Mouse (Mus musculus) liver, adult 2 months (tissue): ENCODE data around the gene 9130409I23Rik. TPM values are rescaled to one million over a fixed set of nuclear protein-coding genes. Genes with fewer than 3 reads are reported as not detected.

Experiments
- DNase-seq: peaks from one replicate; pipeline ENCODE4 v3.0.0-alpha.2; 2011; ENCODE audit warnings: low read depth, low spot score; ENCODE audit errors: extremely low read depth
- H3K27ac ChIP-seq: fragments of 200-500 bp; replicated peaks from 2 replicates; pipeline ENCODE4 v1.5.1; 2012; ENCODE audit warnings: low read depth, mild to moderate bottlenecking, control low read depth, inconsistent platforms, low read length; ENCODE audit not compliant: insufficient read depth
- H3K27me3 ChIP-seq: fragments of 200-500 bp; 2 replicates; pipeline ENCODE4 v1.6.1; 2012; ENCODE audit warnings: mild to moderate bottlenecking, moderate library complexity, low read length, inconsistent platforms; ENCODE audit not compliant: control insufficient read depth, insufficient read depth
- H3K36me3 ChIP-seq: fragments of 200-500 bp; 2 replicates; pipeline ENCODE4 v1.6.1; 2012; ENCODE audit warnings: low read length, inconsistent platforms; ENCODE audit not compliant: control insufficient read depth, insufficient read depth
- H3K4me1 ChIP-seq: fragments of 200-500 bp; 2 replicates; pipeline ENCODE4 v1.6.1; 2011; ENCODE audit warnings: low read length; ENCODE audit not compliant: control insufficient read depth, insufficient read depth
- H3K4me3 ChIP-seq: fragments of 200-500 bp; 2 replicates; pipeline ENCODE4 v1.5.1; 2011; ENCODE audit warnings: low read depth, mild to moderate bottlenecking, control low read depth, low read length, moderate library complexity; ENCODE audit not compliant: insufficient read depth
- H3K79me2 ChIP-seq: fragments of 200-500 bp; 2 replicates; pipeline ENCODE4 v1.6.1; 2012; ENCODE audit warnings: inconsistent platforms, mild to moderate bottlenecking, low read length, moderate library complexity; ENCODE audit not compliant: control insufficient read depth, insufficient read depth
- H3K9ac ChIP-seq: fragments of 200-500 bp; 2 replicates; pipeline ENCODE4 v1.6.1; 2012; ENCODE audit warnings: low read depth, mild to moderate bottlenecking, control low read depth, inconsistent platforms, low read length
- POLR2A ChIP-seq: fragments of 200-500 bp; IDR thresholded peaks from 2 replicates; pipeline ENCODE4 v1.6.1; 2011; ENCODE audit warnings: low read length, control low read depth; ENCODE audit not compliant: insufficient read depth; ENCODE audit errors: extremely low read depth
- WGBS: fragments of 180-500 bp; shearing (Covaris S2); methylation state at CpG from one replicate; pipeline ENCODE4 v1.1.7; 2018; 5-methylcytosine and 5-hydroxymethylcytosine counted together
- polyA plus RNA-seq: library from polyadenylated mRNA; depleted of rRNA; stranded (reverse); fragments of >200 nt; gene quantifications from 2 replicates; pipeline ENCODE4 v1.2.3, GENCODE M21; 2012; rRNA removed
- total RNA-seq: library from RNA; depleted of rRNA; stranded (reverse); fragments of >200 nt; gene quantifications from 2 replicates; pipeline ENCODE4 v1.2.3, GENCODE M21; 2014; rRNA removed

The 9130409I23Rik gene
- total and polyA plus RNA-seq, 2 experiments: 4.2 to 11.2 TPM

- DNase-seq: no peak
- no peak overlapping the region for H3K9ac ChIP-seq
- H3K4me3 ChIP-seq: no peak overlapping the region
- peaks cover 9% of the 10 kb centered on the region for H3K36me3 ChIP-seq
- H3K79me2 ChIP-seq: no peaks in the 10 kb centered on the region
- WGBS: 77% methylated on average over 12 of the region's 12 CpGs
- H3K4me1 ChIP-seq: no peaks in the 10 kb centered on the region
- H3K27me3 ChIP-seq: no peaks in the 10 kb centered on the region
- no peak for TF ChIP-seq POLR2A
- no peak overlapping the region for H3K27ac ChIP-seq
Observed at GRCm38 (mm10) chr1:181090048-181090447, 39.0 kb downstream of the 9130409I23Rik start.

Other genes starting within 250 kb of the 9130409I23Rik start
- gene H3f3a, start 237.3 kb upstream of the 9130409I23Rik start, total RNA-seq: 264 and 310 TPM in 2 replicates
- 147 and 153 TPM in 2 replicates for gene H3f3a, start 237.3 kb upstream of the 9130409I23Rik start, polyA plus RNA-seq
- gene Sde2, start 200.1 kb upstream of the 9130409I23Rik start, total RNA-seq: 5.8 and 6.4 TPM in 2 replicates
- gene Sde2, start 200.1 kb upstream of the 9130409I23Rik start, polyA plus RNA-seq: 3.8 and 5.0 TPM in 2 replicates
- gene Lefty2, start 158.1 kb upstream of the 9130409I23Rik start, total RNA-seq: not detected in 2 replicates
- gene Lefty2, start 158.1 kb upstream of the 9130409I23Rik start, polyA plus RNA-seq: not detected in 2 replicates
- gene Pycr2, start 146.9 kb upstream of the 9130409I23Rik start, total RNA-seq: 5.7 and 6.4 TPM in 2 replicates
- 7.8 and 8.5 TPM in 2 replicates for gene Pycr2, start 146.9 kb upstream of the 9130409I23Rik start, polyA plus RNA-seq
- 1.8 and 1.9 TPM in 2 replicates for gene Lefty1, start 116.2 kb upstream of the 9130409I23Rik start, total RNA-seq
- 1.4 TPM in 2 replicates for gene Lefty1, start 116.2 kb upstream of the 9130409I23Rik start, polyA plus RNA-seq
- gene Tmem63a, start 108.9 kb upstream of the 9130409I23Rik start, total RNA-seq: 9.5 and 12.8 TPM in 2 replicates
- 14.6 and 15.8 TPM in 2 replicates for gene Tmem63a, start 108.9 kb upstream of the 9130409I23Rik start, polyA plus RNA-seq
- 220 and 428 TPM in 2 replicates for gene Ephx1, start 30.3 kb upstream of the 9130409I23Rik start, total RNA-seq
- gene Ephx1, start 30.3 kb upstream of the 9130409I23Rik start, polyA plus RNA-seq: 287 and 304 TPM in 2 replicates
- gene Nvl, start 93.0 kb downstream of the 9130409I23Rik start, total RNA-seq: 5.3 and 7.5 TPM in 2 replicates
- 2.5 and 5.0 TPM in 2 replicates for gene Nvl, start 93.0 kb downstream of the 9130409I23Rik start, polyA plus RNA-seq
- gene Cnih4, start 93.5 kb downstream of the 9130409I23Rik start, total RNA-seq: 6.9 and 9.8 TPM in 2 replicates
- gene Cnih4, start 93.5 kb downstream of the 9130409I23Rik start, polyA plus RNA-seq: 4.2 and 6.8 TPM in 2 replicates
- gene Wdr26, start 160.8 kb downstream of the 9130409I23Rik start, total RNA-seq: 61.4 and 66.4 TPM in 2 replicates
- 20.9 and 22.1 TPM in 2 replicates for gene Wdr26, start 160.8 kb downstream of the 9130409I23Rik start, polyA plus RNA-seq